Mouse (Mus musculus) embryonic fibroblast, embryonic 13.5 days (primary cell): Measurements from ENCODE around the gene Rab11fip3. TPM values are rescaled to one million over a fixed set of nuclear protein-coding genes. Genes with fewer than 3 reads are reported as not detected.

Experiments used
- H3K27ac ChIP-seq: 2 replicates; pipeline ENCODE4 v1.5.1; 2012; ENCODE audit warnings: low read length, control low read depth, inconsistent platforms; ENCODE audit not compliant: insufficient read depth
- H3K4me1 ChIP-seq: 2 replicates; pipeline ENCODE4 v1.6.1; 2011; ENCODE audit warnings: low read length; ENCODE audit not compliant: control insufficient read depth, insufficient read depth
- H3K4me3 ChIP-seq: 2 replicates; pipeline ENCODE4 v1.5.1; 2011; ENCODE audit warnings: mild to moderate bottlenecking, control low read depth, low read length; ENCODE audit not compliant: insufficient read depth
- CTCF ChIP-seq: IDR thresholded peaks from 2 replicates; pipeline ENCODE4 v1.5.1; 2011; ENCODE audit warnings: mild to moderate bottlenecking, control low read depth, low read length, moderate library complexity, borderline replicate concordance; ENCODE audit not compliant: insufficient read depth
- POLR2A ChIP-seq: IDR thresholded peaks from 2 replicates; pipeline ENCODE4 v1.6.1; 2011; ENCODE audit warnings: low read depth, mild to moderate bottlenecking, control low read depth, low read length, moderate library complexity
- polyA plus RNA-seq: library from polyadenylated mRNA; stranded (reverse); fragments of >200 nt; gene quantifications from 2 replicates; pipeline ENCODE4 v1.2.4, GENCODE M21; 2011; ENCODE audit warnings: low read depth; ENCODE audit not compliant: missing spikeins, insufficient read length

The Rab11fip3 gene
- polyA plus RNA-seq, 1 experiment = 22.6 TPM

- TF ChIP-seq CTCF (no peak), POLR2A (no peak)
- Histone ChIP-seq H3K4me1 (peaks cover 8% of the 10 kb centered on the region; the same call in 1 of the 2 replicates), H3K4me3 (peak overlapping the region; percentile 82), H3K27ac (no peak overlapping the region)
Measured at GRCm38 (mm10) chr17:25984066-25984465, 85.3 kb downstream of the Rab11fip3 start.

GRCm38 (mm10) chr17:25982913-25983312 is 86.4 kb downstream of the Rab11fip3 start:
- TF ChIP-seq CTCF (no peak), POLR2A (no peak)
- H3K27ac ChIP-seq = no peak overlapping the region
- H3K4me3 ChIP-seq = no peak overlapping the region
- H3K4me1 ChIP-seq = peaks cover 8% of the 10 kb centered on the region; the same call in 1 of the 2 replicates

GRCm38 (mm10) chr17:25980854-25981253 is 88.5 kb downstream of the Rab11fip3 start:
- no peak overlapping the region for H3K27ac ChIP-seq
- H3K4me3 ChIP-seq = no peak overlapping the region
- H3K4me1 ChIP-seq = peaks cover 8% of the 10 kb centered on the region; the same call in 1 of the 2 replicates
- no peak for TF ChIP-seq POLR2A
- TF ChIP-seq CTCF = no peak

- Histone ChIP-seq H3K4me1 (peaks cover 8% of the 10 kb centered on the region; the same call in 1 of the 2 replicates), H3K27ac (no peak overlapping the region), H3K4me3 (no peak overlapping the region)
- TF ChIP-seq POLR2A (no peak), CTCF (no peak)
Measured at GRCm38 (mm10) chr17:25979829-25980738, 89.3 kb downstream of the Rab11fip3 start.

- TF ChIP-seq POLR2A (no peak), CTCF (no peak)
- no peaks in the 10 kb centered on the region for H3K4me1 ChIP-seq
- H3K27ac ChIP-seq = no peak overlapping the region
- no peak overlapping the region for H3K4me3 ChIP-seq
Measured at GRCm38 (mm10) chr17:25970954-25971707, 98.2 kb downstream of the Rab11fip3 start.

GRCm38 (mm10) chr17:25970448-25970847 is 98.9 kb downstream of the Rab11fip3 start:
- Histone ChIP-seq H3K4me1 (no peaks in the 10 kb centered on the region), H3K27ac (no peak overlapping the region), H3K4me3 (no peak overlapping the region)
- TF ChIP-seq POLR2A = no peak
- no peak for TF ChIP-seq CTCF

- Histone ChIP-seq H3K4me3 (no peak overlapping the region), H3K27ac (no peak overlapping the region), H3K4me1 (no peaks in the 10 kb centered on the region)
- no peak for TF ChIP-seq CTCF
- no peak for TF ChIP-seq POLR2A
Measured at GRCm38 (mm10) chr17:25968176-25968575, 101.2 kb downstream of the Rab11fip3 start.

- TF ChIP-seq CTCF (no peak), POLR2A (no peak)
- Histone ChIP-seq H3K4me1 (no peaks in the 10 kb centered on the region), H3K27ac (no peak overlapping the region), H3K4me3 (no peak overlapping the region)
Measured at GRCm38 (mm10) chr17:25967652-25968051, 101.7 kb downstream of the Rab11fip3 start.

GRCm38 (mm10) chr17:25964271-25964670 is 105.1 kb downstream of the Rab11fip3 start:
- TF ChIP-seq POLR2A = no peak
- no peak for TF ChIP-seq CTCF
- no peak overlapping the region for H3K27ac ChIP-seq
- H3K4me1 ChIP-seq = no peaks in the 10 kb centered on the region
- H3K4me3 ChIP-seq = no peak overlapping the region

GRCm38 (mm10) chr17:25962413-25962905 is 106.9 kb downstream of the Rab11fip3 start:
- H3K4me1 ChIP-seq = no peaks in the 10 kb centered on the region
- no peak for TF ChIP-seq CTCF
- TF ChIP-seq POLR2A = no peak
- no peak overlapping the region for H3K27ac ChIP-seq
- no peak overlapping the region for H3K4me3 ChIP-seq
